Mouse (Mus musculus) erythroid progenitor cell, adult 5-6 weeks (primary cell): ENCODE results near the gene Olfr1388. TPM values are rescaled to one million over a fixed set of nuclear protein-coding genes. Genes with fewer than 3 reads are reported as not detected.
"Not testable (repeated sequence)": the region's sequence is repeated elsewhere in the genome, so short reads cannot be mapped to it uniquely, and the experiment has no call there.

Source experiments
- ATAC-seq: replicated peaks from 2 replicates; pipeline ENCODE4 v1.8.0; 2016; ENCODE audit warnings: moderate number of reproducible peaks, mild to moderate bottlenecking, moderate TSS enrichment, inconsistent platforms; ENCODE audit not compliant: poor library complexity, low FRiP score, severe bottlenecking
- total RNA-seq, 2 experiments: library from RNA; stranded (forward) in 1 of 2; stranded (reverse) in 1 of 2; fragments of 150-400 nt in 1 of 2; fragments of 186-747, 209-891 nt in 1 of 2; gene quantifications; 2 replicates each; pipeline versions ENCODE4 v1.2.3 to v1.2.4; 2015 to 2017; ENCODE audit warnings: low replicate concordance in 2 of 2

Olfr1388 gene
- total RNA-seq (2015; ENCODE audit: low replicate concordance) (1.8 TPM in 1 of 2 replicates, not detected in the other), total RNA-seq (2017; ENCODE audit: low replicate concordance) (2.7 and 7.3 TPM in 2 replicates)

DNA sequence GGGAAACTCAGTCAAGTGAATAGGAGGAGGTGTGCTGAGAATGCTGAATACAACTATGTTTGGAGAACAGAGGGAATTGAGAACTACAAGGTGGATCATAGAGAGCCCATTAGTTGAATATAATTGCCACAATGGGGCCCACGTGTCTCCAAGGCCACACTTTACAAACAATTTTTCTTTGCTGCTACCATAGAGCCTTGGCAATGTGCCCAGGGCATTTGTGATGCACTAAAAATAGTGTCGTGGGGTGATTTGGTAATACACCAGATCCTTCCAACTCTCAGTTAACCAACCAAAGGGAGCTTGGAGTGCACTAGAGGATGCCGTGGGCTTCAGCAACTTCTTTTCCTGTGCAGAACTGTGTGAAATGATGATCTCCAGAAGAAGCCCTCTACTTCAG is at the start of gene Olfr1388:
TSS of gene Olfr1388 (plus strand) at position 214 of the 400 bp plus-strand sequence.
- no peak for ATAC-seq

DNA sequence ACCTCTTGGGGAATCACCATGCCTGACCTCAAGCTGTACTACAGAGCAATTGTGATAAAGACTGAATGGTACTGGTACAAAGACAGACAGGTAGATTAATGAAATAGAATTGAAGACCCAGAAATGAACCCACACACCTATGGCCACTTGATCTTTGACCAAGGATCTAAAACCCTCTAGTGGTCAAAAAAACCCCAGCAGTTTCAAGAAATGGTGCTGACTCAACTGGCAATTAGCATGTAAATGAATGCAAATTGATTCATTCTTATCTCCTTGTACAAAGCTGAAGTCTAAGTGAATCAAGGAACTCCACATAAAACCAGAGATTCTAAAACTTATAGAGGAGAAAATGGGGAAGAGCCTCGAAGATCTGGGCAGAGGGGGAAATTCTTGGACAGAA is 43.7 kb upstream of the Olfr1388 start:
- not testable (repeated sequence) for ATAC-seq

DNA sequence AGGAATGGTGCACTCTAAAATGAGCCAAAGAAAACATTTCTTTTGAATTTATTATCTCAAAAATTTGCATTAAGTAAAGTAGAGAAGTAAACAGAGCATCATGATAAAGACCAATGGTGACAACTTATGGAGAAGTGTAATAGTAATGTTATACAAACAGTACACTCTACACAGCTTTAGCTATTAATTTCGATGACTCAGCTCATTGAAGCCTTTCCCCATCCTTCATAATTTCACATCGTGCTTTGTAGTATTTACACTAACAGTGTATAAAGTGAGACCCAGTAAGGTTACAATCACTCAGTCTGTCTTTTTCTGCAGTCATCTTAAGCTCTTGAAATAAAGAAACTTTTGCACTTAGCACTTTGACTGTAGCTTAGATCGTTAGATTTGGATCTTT is 29.6 kb upstream of the Olfr1388 start:
- ATAC-seq = no peak

- ATAC-seq = no peak
Measured at GRCm38 (mm10) chr11:49410540-49410939, 25.9 kb upstream of the Olfr1388 start.

DNA sequence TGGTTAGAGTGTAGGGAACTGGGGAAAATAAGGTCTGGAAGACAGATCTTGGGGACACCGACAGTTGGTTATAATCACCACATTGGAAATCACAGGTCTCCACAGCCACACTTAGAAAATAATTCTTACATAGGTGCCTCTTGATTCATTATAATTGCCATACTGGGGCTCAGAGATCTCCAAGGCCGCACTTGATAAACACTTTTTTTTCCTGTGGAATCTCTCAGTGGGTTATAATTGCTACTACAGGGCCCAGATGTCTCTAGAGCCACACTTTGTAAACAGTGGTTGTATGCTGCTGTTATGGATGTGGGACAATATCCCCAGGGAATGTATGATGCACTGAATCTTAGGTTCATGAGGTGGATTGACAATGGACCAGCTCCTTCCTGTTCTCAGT is 13.7 kb upstream of the Olfr1388 start, which contains the start of gene Olfr1389:
TSS of gene Olfr1389 (plus strand) at position 301 of the 400 bp plus-strand sequence.
- ATAC-seq = no peak

- no peak for ATAC-seq
Measured at GRCm38 (mm10) chr11:49425257-49425927, 11.0 kb upstream of the Olfr1388 start.

GRCm38 (mm10) chr11:49429641-49430040 is 6.8 kb upstream of the Olfr1388 start:
- no peak for ATAC-seq

GRCm38 (mm10) chr11:49455043-49455442 is 18.6 kb downstream of the Olfr1388 start, which contains the start of gene Olfr1387:
Gene Olfr1387, plus strand, starts transcription at chr11:49455343.
- no peak for ATAC-seq

DNA sequence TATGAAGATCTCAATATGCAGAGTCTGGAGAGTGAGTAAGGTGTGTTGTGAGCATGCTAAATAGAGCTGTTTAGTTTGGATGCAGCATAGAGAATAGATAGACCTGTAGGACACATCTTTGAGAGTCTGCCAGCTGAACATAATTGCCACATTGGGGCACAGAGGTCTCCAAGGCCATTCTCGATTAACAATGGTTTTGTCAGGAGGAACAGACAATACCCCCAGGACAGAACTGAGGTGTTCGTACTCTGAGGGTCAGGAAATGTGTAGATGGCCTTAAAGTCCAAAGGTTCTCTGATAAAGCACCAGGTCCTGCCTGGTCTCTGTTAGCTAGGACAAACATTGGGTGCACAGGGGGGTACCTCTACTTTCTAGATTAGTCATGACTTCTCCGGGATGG is 28.3 kb downstream of the Olfr1388 start, which contains the start of gene Olfr1386:
TSS of gene Olfr1386 (plus strand) at position 301 of the 400 bp plus-strand sequence.
- ATAC-seq = not testable (repeated sequence)

DNA sequence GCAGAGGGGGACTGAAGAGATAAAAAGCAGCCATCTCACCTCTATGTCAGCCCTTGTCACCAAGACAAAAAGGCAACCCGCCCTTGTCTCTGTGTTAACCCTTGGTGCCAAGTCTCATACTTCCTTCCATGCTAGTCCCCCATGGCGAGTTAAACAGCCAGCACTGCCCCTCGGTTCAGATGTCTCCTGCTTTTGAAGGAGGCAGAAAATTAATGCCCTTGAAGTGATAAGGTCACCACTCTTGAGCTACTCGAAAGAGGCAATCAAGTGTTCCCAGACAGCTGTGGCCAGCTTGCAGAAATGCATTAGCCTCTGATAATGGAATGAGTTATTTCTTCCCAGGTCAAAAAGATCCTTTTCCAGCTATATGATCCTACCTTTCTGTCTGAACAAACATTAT is 49.5 kb downstream of the Olfr1388 start:
- no peak for ATAC-seq

DNA sequence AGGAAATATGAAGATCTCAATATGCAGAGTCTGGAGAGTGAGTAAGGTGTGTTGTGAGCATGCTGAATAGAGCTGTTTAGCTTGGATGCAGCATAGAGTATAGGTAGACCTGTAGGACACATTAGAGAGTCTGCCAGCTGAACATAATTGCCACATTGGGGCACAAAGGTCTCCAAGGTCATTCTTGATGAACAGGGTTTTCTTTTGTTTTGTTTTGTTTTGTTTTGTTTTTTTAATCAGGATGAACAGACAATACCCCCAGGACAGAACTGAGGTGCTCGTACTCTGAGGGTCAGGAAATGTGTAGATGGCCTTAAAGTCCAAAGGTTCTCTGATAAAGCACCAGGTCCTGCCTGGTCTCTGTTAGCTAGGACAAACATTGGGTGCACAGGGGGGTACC is 52.3 kb downstream of the Olfr1388 start, which contains the start of gene Olfr1385:
TSS of gene Olfr1385 (plus strand) at position 301 of the 400 bp plus-strand sequence.
- not testable (repeated sequence) for ATAC-seq

Other genes starting within 250 kb of the Olfr1388 start
- gene Btnl9, start 249.5 kb upstream of the Olfr1388 start, total RNA-seq (2015; ENCODE audit: low replicate concordance) = 1.1 and 2.9 TPM in 2 replicates
- 0.53 and 0.77 TPM in 2 replicates for gene Btnl9, start 249.5 kb upstream of the Olfr1388 start, total RNA-seq (2017; ENCODE audit: low replicate concordance)
- gene Zfp62, start 233.3 kb upstream of the Olfr1388 start, total RNA-seq (2015; ENCODE audit: low replicate concordance) = 55.9 and 72.1 TPM in 2 replicates
- 35.6 and 36.3 TPM in 2 replicates for gene Zfp62, start 233.3 kb upstream of the Olfr1388 start, total RNA-seq (2017; ENCODE audit: low replicate concordance)
- 12.2 and 15.5 TPM in 2 replicates for gene Mgat1, start 192.4 kb upstream of the Olfr1388 start, total RNA-seq (2015; ENCODE audit: low replicate concordance)
- gene Mgat1, start 192.4 kb upstream of the Olfr1388 start, total RNA-seq (2017; ENCODE audit: low replicate concordance) = 21.8 and 26.2 TPM in 2 replicates
- not detected in 2 replicates for gene Olfr1393, start 158.3 kb upstream of the Olfr1388 start, total RNA-seq (2015; ENCODE audit: low replicate concordance)
- gene Olfr1393, start 158.3 kb upstream of the Olfr1388 start, total RNA-seq (2017; ENCODE audit: low replicate concordance) = not detected in 2 replicates
- gene Olfr1392, start 151.3 kb upstream of the Olfr1388 start, total RNA-seq (2015; ENCODE audit: low replicate concordance) = not detected in 2 replicates
- not detected in 2 replicates for gene Olfr1392, start 151.3 kb upstream of the Olfr1388 start, total RNA-seq (2017; ENCODE audit: low replicate concordance)
- not detected in 2 replicates for gene Olfr10, start 131.9 kb upstream of the Olfr1388 start, total RNA-seq (2015; ENCODE audit: low replicate concordance)
- gene Olfr10, start 131.9 kb upstream of the Olfr1388 start, total RNA-seq (2017; ENCODE audit: low replicate concordance) = not detected in 2 replicates
- gene Olfr1391, start 113.9 kb upstream of the Olfr1388 start, total RNA-seq (2015; ENCODE audit: low replicate concordance) = not detected in 2 replicates
- not detected in 2 replicates for gene Olfr1391, start 113.9 kb upstream of the Olfr1388 start, total RNA-seq (2017; ENCODE audit: low replicate concordance)
- gene Olfr1390, start 101.4 kb upstream of the Olfr1388 start, total RNA-seq (2015; ENCODE audit: low replicate concordance) = not detected in 2 replicates
- not detected in 2 replicates for gene Olfr1390, start 101.4 kb upstream of the Olfr1388 start, total RNA-seq (2017; ENCODE audit: low replicate concordance)
- not detected in 2 replicates for gene Olfr1389, start 13.6 kb upstream of the Olfr1388 start, total RNA-seq (2015; ENCODE audit: low replicate concordance)
- gene Olfr1389, start 13.6 kb upstream of the Olfr1388 start, total RNA-seq (2017; ENCODE audit: low replicate concordance) = not detected in 2 replicates
- gene Olfr1387, start 18.7 kb downstream of the Olfr1388 start, total RNA-seq (2015; ENCODE audit: low replicate concordance) = not detected in 2 replicates
- gene Olfr1387, start 18.7 kb downstream of the Olfr1388 start, total RNA-seq (2017; ENCODE audit: low replicate concordance) = not detected in 2 replicates
- gene Olfr1386, start 28.4 kb downstream of the Olfr1388 start, total RNA-seq (2015; ENCODE audit: low replicate concordance) = not detected in 2 replicates
- not detected in 2 replicates for gene Olfr1386, start 28.4 kb downstream of the Olfr1388 start, total RNA-seq (2017; ENCODE audit: low replicate concordance)
- not detected in 2 replicates for gene Olfr1385, start 52.4 kb downstream of the Olfr1388 start, total RNA-seq (2015; ENCODE audit: low replicate concordance)
- not detected in 2 replicates for gene Olfr1385, start 52.4 kb downstream of the Olfr1388 start, total RNA-seq (2017; ENCODE audit: low replicate concordance)
- gene Olfr1384, start 70.1 kb downstream of the Olfr1388 start, total RNA-seq (2015; ENCODE audit: low replicate concordance) = not detected in 2 replicates
- not detected in 2 replicates for gene Olfr1384, start 70.1 kb downstream of the Olfr1388 start, total RNA-seq (2017; ENCODE audit: low replicate concordance)
- gene Olfr1383, start 83.0 kb downstream of the Olfr1388 start, total RNA-seq (2015; ENCODE audit: low replicate concordance) = not detected in 2 replicates
- not detected in 2 replicates for gene Olfr1383, start 83.0 kb downstream of the Olfr1388 start, total RNA-seq (2017; ENCODE audit: low replicate concordance)
- not detected in 2 replicates for gene Olfr1382, start 91.6 kb downstream of the Olfr1388 start, total RNA-seq (2015; ENCODE audit: low replicate concordance)
- not detected in 2 replicates for gene Olfr1382, start 91.6 kb downstream of the Olfr1388 start, total RNA-seq (2017; ENCODE audit: low replicate concordance)
- gene Olfr1381, start 106.8 kb downstream of the Olfr1388 start, total RNA-seq (2015; ENCODE audit: low replicate concordance) = not detected in 2 replicates
- gene Olfr1381, start 106.8 kb downstream of the Olfr1388 start, total RNA-seq (2017; ENCODE audit: low replicate concordance) = not detected in 2 replicates
- gene Olfr1380, start 120.3 kb downstream of the Olfr1388 start, total RNA-seq (2015; ENCODE audit: low replicate concordance) = not detected in 2 replicates
- gene Olfr1380, start 120.3 kb downstream of the Olfr1388 start, total RNA-seq (2017; ENCODE audit: low replicate concordance) = not detected in 2 replicates
- 0.36 TPM in 1 of 2 replicates, not detected in the other for gene Flt4, start 172.6 kb downstream of the Olfr1388 start, total RNA-seq (2015; ENCODE audit: low replicate concordance)
- not detected in 2 replicates for gene Flt4, start 172.6 kb downstream of the Olfr1388 start, total RNA-seq (2017; ENCODE audit: low replicate concordance)
- gene Scgb3a1, start 227.0 kb downstream of the Olfr1388 start, total RNA-seq (2015; ENCODE audit: low replicate concordance) = not detected in 2 replicates
- gene Scgb3a1, start 227.0 kb downstream of the Olfr1388 start, total RNA-seq (2017; ENCODE audit: low replicate concordance) = not detected in 2 replicates